Mouse (Mus musculus): ENCODE results near the gene Fasn.

The Fasn gene

DNA sequence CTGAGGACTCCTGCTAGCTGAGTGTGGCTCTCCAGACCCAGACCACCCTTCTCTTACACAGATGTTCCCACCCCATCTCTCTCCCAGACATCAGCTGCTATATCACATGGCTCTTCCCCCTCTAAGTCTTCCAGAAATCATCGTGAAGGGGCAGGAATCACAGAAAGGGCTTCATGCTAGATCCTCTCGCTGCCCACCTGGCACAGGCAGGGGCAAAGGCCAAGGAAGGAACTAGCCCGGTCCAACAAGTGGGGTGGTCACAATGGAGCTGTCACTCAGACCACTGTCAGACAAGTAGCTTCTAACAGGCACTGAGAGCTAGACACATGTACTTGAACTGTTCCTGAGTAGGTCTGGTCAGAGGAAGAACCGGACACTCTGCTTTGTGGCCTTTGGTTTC is 4.1 kb upstream of the Fasn start:
- no peak for DNase-seq (ENCODE audit: low spot score in 2 of 2)

DNA sequence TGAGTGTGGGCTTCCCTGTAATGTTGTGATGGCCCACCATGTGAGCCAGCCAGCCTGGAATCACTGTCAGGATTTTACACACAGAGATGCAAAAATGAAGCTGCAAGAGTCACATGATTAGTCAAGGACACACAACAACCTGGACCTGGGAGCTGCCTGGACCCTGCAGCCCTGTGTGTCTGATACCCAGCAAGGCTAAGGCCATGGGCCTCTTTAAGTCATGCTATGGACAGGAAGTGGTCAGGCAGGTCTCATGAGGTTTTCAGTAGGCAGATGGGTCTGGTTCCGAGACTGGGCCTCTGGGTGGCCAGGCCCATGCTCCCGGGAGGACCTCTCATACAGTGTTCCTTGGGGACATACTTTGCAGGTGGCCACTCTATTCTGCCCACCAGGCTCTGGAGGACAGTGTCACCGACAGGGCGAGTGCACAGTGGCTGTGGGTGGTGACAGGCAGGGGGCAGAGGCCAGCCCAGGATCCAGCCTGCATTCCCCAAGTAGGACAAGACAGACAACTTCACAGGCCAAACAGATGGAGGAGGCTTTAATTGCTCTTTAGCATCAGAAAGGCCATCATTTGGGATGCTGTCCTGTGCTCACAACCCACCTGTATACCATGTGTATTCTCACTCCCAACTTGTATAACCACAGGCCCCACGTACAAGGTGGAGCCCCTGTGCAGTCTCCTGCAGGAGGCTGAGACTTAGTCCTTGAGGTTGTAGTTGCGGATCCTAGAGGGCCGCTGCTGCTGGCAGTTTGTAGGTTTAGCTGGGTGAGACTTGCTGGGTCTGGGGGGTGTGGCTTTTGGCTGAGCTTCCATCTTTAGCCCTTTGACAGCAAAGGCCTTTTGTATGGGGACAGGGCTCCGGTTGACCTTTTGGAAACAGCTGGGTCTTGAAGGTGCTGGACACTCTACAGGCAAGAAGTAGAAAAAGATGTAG is 1.9 kb upstream of the Fasn start:
- DNase-seq (ENCODE audit: low spot score in 2 of 2) = no peak

DNA sequence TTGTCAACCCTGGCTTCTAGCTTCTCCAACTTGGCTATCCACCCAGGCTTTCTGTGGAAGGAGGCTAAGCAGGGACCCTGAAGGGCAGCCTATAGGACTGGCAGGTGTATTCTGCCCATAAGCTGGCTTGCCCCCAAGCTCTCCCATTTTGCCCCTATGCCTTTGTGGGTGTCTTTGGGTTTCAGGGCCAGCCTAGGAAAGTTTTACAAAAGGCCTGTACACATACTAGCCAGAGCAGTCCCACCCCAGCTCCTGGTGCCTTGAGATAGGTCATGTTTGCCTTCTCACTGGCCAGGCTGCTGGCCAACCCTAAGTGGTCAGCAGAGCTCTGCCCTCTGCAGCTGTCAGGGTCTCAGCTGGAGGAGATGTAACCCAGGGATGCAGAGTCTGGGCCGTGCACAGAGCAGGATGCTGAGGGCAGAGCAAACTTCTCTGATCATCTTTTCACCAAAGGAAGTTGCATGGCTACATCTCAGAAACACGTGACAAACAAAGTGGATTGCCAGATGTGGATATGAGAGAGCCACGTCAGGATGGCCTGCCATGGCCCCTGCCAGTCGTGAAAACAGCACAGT is 1.0 kb upstream of the Fasn start:
- DNase-seq (ENCODE audit: low spot score in 2 of 2) = no peak

DNA sequence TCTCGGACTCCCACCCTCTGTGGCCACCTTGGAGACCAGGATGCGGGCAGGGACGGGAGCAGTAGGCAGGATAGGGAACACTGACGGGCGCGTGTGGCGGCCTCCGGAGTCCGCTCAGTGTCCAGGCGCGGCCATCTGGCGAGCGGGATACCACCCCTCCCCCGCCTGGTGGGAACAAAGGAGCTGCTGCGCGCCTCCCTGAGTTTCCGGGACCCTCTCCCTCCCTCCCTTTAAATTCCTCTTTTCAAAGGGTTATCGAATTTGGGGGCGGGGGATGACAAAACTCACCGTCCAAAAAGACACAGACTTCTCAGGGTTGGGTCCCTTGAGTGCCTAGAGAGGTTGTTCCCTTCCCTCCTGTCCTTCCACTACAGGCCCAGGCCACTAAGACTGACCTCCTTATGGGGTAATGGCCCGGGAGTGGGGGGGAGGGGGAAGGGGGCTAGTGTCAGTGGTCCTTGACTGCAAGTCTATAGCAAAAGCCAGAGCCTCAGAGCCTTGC is 491 bp upstream of the Fasn start:
- no peak for DNase-seq (ENCODE audit: low spot score in 2 of 2)

DNA sequence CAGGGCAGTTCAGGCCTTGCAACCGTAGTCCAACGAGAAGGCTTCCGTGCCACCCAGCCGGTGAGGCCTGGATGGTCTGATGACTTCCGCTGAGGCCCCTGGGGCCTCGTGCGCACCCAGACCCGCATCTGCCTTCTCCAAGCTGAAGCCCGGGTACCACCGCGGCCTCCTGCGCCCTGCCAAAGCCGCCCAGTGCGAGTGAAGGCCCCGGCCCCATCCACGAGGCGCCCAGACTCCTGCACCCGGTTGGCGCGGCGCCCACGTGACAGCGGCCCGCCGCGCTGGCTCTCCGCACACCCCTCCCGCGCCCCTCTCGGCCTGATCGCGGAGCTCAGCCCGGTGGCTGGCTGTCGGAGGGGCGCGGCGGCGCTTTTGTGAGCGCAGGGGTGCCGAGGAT is 798 bp downstream of the Fasn start:
- peak in 1 of 2 experiments; percentile 73 for DNase-seq (ENCODE audit: low spot score in 2 of 2)

DNA sequence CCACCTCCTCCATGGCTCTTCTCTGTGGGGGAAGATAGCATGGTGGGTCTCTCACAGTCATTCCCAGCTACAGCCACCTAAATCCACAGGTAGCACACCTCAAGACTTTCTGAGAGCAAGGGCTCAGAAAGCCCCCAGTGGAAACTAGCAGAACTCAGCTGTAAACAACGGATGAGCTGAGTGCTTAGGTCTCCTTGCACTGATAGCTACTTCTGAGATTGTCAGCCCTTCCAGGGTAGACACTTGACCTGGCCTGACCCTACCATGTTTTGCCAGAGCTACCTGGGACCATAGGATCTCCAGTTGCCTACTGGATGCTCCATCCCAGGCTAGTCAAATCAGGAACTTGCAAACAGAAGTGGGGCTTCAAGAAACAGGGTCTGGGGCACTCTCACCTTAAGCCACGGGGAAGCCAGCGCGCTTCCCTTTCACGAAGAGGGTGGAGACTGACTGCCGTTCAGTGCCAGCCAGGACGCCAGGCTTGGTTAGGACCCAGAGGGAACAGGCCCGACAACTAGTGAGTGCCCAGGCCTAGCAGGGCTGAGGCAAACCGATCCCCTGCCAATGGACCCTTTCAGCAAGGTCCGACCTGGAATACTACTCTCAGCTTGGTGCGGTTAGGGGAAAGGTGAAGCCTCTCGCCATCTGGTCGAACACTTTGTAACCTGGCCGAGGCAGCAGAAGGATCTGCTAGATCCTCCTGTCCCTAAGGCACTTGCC is 1.4 kb downstream of the Fasn start:
- peak in 1 of 2 experiments; percentile 60 for DNase-seq (ENCODE audit: low spot score in 2 of 2)

DNA sequence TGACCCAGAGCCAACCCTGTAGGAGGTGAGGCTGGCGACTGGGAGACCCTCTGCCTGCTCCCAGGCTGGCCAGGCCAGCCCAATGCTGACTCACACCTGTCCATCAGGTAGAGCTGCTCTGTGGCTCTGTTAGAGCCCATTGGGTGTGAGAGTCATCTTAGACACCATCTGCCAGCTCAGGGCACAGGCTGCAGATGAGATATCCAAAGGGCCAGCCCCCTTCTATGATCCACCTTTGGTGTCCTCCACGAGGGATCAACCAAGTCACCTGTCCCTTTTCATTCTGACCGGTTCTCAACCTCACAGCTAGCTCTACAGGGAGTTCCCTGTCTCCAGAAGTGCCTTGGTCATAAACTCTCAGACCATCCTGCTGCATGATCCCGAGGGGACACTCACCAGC is 2.0 kb downstream of the Fasn start:
- DNase-seq (ENCODE audit: low spot score in 2 of 2) = no peak

DNA sequence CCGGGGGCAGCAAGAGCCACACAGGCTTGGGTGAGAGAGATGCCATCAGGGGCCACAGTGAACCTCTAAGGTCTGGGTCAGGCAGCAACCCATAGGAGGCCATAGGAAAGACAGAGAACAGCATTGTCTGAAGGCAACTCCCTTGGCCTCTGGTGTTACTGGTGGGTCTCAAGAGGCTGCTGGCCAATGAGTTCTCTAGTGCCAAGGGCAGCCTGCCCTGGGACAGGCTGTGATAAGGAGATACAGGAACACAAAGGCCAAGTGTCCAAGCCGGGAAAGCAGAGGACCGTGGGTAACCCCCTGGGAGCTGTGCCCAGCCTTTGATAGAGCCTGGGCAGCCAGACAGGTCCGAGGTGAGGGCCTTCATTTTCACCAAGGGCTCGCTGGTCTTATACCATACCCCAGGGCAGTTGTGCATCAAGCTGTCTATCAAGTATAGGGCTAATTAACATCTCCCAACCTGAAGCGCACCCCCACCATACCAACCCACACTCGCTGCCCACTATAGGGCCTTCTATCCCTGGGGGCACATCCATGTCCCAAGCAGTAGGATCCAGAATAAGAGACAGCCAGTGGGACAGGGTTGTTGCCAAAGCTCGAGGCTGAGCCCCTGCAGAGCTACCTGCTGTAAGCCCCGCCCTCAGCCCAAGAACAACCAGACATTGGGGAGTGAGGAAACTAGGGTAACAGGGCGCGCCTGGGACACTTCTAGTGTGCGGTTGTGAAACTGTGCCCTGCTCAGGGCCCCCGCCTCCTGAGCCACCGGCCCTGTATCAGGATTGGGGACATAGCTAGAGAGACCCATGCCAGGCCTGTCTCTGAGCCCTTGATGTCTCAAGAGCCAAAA is 3.0 kb downstream of the Fasn start:
- no peak for DNase-seq (ENCODE audit: low spot score in 2 of 2)

DNA sequence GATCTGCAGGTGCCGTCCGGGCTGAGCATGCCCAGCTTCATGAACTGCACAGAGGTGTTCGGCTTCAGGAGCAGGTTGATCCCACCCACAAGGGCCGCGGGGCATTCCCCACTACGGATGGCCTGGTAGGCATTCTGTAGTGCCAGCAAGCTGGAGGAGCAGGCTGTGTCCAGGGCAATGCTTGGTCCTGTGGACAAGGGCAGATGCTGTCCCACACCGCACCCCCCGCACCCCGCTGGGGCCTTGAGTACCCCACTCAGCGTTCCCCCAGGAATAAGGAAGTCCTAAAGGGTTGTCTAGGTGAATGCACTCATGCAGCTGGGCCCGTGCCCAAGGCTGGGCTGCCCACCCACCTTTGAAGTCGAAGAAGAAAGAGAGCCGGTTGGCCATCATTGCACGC is 3.8 kb downstream of the Fasn start:
- DNase-seq (ENCODE audit: low spot score in 2 of 2) = peak in 1 of 2 experiments; percentile 57

DNA sequence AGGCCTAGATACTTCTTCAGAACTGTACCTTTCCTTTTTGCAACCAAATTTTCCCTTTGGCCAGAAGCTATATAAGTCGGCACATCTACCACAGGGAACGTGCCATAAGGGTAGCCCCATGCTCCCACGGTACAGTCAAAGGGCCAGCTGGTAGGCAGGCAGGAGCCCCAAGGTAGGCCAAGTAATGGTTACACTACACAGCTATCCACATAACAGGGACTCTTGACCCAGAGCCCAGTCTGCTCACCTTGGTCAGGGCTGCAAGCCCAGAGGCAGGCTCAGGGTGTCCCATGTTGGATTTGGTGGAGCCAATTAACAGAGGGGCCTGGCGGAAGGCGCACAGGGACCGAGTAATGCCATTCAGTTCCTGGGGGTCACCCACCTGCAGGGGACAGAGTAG is 4.8 kb downstream of the Fasn start:
- DNase-seq (ENCODE audit: low spot score in 2 of 2) = no peak

DNA sequence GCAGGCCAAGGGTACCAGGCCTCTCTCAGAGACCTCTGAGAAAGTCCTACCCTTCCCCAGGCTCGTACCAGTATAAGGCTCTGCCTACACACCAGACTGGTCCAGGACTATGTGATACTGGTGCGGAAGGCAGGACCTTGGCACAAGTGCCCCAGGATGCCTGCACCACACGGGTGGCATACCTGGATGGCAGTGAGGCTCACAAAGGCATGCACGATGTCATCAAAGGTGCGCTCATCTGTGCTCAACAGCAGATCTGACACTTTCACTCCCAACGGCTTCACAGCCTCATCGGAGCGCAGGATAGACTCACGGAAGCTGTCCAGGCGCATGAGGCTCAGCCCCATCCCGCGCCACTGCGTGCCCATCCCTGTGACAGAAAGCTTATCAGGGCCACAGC is 6.1 kb downstream of the Fasn start:
- DNase-seq (ENCODE audit: low spot score in 2 of 2) = no peak

DNA sequence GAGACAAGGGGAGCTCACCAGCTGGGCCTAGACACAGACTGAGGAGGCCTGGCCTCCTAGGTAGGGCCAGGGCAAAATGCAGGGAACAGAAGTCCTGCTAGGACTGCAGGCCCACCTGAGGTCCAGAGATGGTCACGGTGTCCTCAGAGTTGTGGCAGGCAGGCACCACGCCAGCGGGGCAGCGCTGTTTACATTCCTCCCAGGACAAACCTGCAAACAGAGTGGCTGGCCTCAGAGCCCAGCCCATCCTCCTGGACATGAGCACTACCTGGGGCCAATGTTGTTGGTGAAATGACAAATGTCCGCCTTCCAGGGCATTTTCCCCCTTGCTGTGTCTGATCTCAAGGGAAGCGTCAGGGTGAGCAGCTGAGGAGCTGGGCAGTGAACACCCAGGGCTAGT is 7.0 kb downstream of the Fasn start:
- DNase-seq (ENCODE audit: low spot score in 2 of 2) = no peak

DNA sequence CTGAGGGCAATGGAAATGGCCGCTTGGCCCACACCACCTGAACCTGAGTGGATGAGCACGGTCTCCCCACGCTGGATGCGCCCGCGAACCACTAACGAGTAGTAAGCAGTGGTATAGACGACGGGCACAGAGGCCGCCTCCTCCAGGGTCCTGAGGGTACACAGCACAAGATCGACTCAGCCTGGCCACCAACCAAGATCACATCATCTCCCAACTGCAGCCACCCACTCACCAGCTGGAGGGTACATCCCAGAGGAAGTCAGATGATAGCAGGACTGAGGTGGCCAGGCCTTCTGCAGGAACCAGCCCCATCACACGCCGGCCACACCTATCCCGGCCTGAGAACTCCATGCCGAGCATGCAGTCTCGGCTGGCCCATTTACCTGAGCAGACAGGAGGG is 12.3 kb downstream of the Fasn start:
- DNase-seq (ENCODE audit: low spot score in 2 of 2) = no peak

DNA sequence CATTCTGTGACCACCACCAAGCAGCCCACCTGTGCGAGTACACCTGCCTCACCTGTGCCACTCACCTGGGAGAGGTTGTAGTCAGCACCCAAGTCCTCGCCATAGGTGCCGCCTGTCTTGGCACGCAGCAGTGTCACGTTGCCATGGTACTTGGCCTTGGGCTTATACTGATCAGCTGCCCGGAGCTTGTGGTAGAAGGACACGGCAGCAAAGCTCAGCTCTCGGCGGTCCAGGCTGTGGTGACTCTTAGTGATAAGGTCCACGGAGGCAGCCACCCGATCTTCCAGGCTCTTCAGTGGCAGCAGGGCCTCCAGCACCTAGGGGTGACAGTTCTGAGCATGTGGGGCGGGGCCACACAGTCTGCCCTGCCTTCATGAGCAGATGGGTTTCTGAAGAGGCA is 16.3 kb downstream of the Fasn start:
- DNase-seq (ENCODE audit: low spot score in 2 of 2) = no peak

DNA sequence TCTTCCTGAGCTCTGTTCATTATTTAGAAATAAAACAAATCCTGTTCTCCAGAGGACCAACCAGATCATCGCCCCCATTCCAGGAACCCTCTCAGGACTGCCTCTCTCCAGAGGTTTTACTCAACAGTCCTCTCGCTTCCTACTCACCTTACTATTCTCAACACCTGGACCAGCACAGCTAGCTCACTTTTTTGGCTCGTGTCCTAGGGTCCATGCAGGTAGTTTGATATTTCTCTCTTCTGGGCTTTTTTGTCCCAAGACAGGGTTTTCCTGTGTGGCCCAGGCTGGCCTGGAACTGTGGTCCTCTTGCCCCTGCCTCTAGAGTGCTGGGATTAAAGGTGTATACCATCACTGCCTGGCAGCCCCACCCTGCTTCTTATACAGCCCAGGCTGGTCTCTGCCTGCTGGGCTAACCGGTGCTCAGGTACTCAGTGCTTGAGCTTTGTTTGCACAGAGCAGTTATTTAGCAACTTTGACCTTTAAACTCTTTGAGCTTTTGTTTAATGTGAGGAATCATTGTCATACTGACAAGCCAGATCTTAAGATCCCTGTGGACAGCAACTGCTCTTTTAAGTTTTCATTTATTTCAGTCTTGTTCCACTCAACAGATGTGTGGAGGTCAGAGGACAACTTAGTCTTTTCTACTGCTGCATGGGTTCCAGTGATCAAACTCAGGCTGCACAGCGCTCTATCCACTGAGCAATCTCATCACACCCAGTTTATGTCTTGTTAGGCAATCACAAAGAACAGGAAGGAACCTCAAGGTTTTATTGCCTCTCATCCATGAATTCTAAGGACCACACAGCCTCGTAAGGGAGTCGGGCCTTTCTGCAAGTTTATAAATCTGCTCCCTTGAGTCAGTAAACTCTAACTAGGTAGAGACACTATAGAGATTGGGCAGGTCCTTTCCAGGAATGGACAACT is 18.7 kb downstream of the Fasn start:
- DNase-seq (ENCODE audit: low spot score in 2 of 2) = no peak

DNA sequence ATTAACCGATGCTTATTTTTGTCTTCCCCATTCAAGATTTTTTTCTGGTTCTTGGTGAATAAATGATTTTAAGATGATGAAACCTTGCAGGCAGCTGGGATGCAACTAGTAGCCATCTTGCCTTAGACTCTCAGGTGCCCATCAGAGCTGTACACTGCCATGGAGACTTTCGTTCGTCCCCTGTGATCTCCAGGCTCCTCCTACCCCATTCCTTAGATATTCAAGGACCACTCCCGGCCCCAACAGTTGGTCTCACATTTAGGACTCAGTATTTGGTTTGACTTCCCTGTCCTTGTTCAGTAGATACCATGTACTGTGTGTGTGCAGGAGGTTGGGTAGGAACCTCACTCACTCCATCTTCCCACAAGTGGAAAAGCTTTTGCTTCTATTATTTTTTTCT is 19.6 kb downstream of the Fasn start:
- no peak for DNase-seq (ENCODE audit: low spot score in 2 of 2)

DNA sequence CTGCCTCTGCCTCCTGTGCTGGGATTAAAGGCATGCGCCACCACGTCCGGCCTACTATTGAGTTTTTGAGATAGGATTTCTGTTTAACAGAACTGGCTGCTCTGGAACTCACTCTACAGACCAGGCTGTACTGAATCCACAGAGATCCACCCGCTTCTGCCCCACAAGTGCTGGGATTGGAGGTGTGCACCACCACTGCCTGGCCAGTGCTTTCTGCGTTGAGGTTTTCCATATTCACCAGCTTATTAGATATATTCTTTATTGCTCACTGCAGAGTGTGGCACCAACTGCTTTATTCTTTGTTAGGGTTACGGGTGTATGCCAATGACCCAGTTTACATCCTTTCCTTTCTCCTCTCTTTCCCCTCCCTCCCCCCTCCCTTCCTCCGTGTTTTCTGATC is 20.1 kb downstream of the Fasn start:
- no peak for DNase-seq (ENCODE audit: low spot score in 2 of 2)

DNA sequence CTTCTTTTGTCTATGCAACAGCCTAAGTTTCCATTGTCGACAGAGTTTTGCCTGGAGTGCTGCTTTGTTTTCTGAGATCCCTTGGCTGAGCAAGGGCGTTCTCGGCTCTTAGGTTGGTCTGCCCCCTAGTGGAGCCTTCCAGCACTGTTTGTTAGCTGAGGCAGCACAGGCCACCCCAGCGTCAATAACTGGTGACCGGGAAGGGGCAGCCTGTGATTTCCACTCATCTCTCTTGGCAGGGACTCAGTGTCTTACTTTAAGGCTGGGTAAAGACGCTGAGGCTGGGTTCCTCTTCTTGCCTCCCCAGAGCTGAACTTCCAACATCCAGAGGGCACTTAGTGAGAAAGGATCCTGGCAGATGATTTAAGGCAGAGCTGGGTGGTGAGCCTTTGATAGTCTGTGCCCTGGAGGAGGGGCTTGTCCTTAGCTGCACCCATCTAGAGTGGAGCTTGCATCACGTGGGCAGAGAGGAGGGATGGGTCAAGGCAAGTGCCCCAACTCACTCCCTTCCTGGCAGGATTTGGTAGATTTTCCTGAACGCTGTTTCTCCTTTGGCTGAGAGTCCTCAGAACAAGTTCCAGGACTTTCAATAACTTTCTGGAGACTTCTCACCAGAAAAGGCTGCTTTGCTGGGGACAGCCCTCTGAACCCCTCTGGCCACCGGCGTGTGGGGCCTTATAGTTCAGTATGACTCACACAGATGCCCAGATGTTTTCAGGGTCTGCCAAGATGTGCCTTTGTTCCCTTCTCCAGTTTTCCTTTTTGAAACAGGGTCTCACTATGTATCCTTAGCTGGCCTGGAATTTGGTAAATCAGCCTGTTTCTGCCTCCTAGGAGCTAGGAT is 24.1 kb downstream of the Fasn start:
- DNase-seq (ENCODE audit: low spot score in 2 of 2) = peak; percentile 81 to 92

DNA sequence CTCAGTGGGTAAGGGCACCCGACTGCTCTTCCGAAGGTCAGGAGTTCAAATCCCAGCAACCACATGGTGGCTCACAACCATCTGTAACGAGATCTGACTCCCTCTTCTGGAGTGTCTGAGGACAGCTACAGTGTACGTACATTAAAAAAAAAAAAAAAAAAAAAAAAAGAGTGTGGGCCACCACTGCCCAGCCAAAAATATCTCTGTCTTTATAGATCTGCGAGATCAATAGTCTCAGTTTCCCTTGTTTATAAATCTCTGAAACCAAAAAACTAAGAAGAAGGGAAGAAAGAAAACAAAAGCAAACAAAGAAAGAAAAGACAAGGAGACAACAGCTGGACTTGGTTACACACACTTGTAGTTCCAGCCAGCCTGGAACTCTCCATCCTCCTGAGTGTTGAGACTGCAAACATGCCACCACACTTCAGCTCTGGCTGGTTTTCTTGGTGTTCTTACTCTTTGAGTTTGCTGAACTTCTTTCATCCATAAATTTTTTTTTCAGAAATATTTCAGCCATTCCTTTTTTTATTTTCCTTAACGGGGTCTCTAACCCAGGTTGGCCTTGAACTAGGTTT is 24.9 kb downstream of the Fasn start:
- DNase-seq (ENCODE audit: low spot score in 2 of 2) = no peak

Measured in urinary bladder, postnatal 4 days (tissue).